Mouse (Mus musculus): ENCODE results near the gene Magee1. TPM values are rescaled to one million over a fixed set of nuclear protein-coding genes. Genes with fewer than 3 reads are reported as not detected.
"Not testable (repeated sequence)": the region's sequence is repeated elsewhere in the genome, so short reads cannot be mapped to it uniquely, and the experiment has no call there.

Magee1 gene
- total and polyA plus RNA-seq, 2 experiments from 2014 or later = 172 to 183 TPM

- no peaks in the 10 kb centered on the region for H3K9me3 ChIP-seq (ENCODE audit: low read length)
- peak overlapping the region; percentile 59 for H3K4me2 ChIP-seq (ENCODE audit: low read depth)
- no peaks in the 10 kb centered on the region for H3K36me3 ChIP-seq (ENCODE audit: insufficient read depth)
- H3K27me3 ChIP-seq (ENCODE audit: insufficient read depth, low read length) = no peaks in the 10 kb centered on the region
- DNase-seq (peak; percentile 87), ATAC-seq (peak; percentile 88)
- H3K4me3 ChIP-seq (ENCODE audit: low read depth, low read length) = peak overlapping the region; percentile 59
- H3K4me1 ChIP-seq (ENCODE audit: insufficient read depth) = no peaks in the 10 kb centered on the region
- WGBS = 29% methylated on average over 38 of the region's 38 CpGs
- peak overlapping the region; percentile 71 for H3K9ac ChIP-seq
- peak overlapping the region; percentile 91 for H3K27ac ChIP-seq (ENCODE audit: low read depth, low read length)
- TF ChIP-seq CTCF (IDR thresholded peaks at IDR 0.05; ENCODE audit: low read depth) = peak; percentile 70
Observed at GRCm38 (mm10) chrX:105121227-105121865, 1.2 kb downstream of the Magee1 start.

GRCm38 (mm10) chrX:105124903-105125302, 4.7 kb downstream of the Magee1 start:
- peak; percentile 43 for TF ChIP-seq CTCF (IDR thresholded peaks at IDR 0.05; ENCODE audit: low read depth)
- H3K36me3 ChIP-seq (ENCODE audit: insufficient read depth) = no peaks in the 10 kb centered on the region
- no peak overlapping the region for H3K27ac ChIP-seq (ENCODE audit: low read depth, low read length)
- WGBS = 25% methylated on average over 2 of the region's 3 CpGs
- H3K4me1 ChIP-seq (ENCODE audit: insufficient read depth) = no peaks in the 10 kb centered on the region
- no peak overlapping the region for H3K9ac ChIP-seq
- DNase-seq = peak; percentile 66
- H3K27me3 ChIP-seq (ENCODE audit: insufficient read depth, low read length) = no peaks in the 10 kb centered on the region
- H3K4me2 ChIP-seq (ENCODE audit: low read depth) = no peak overlapping the region
- no peaks in the 10 kb centered on the region for H3K9me3 ChIP-seq (ENCODE audit: low read length)
- no peak for ATAC-seq
- no peak overlapping the region for H3K4me3 ChIP-seq (ENCODE audit: low read depth, low read length)

GRCm38 (mm10) chrX:105151872-105152461, 31.8 kb downstream of the Magee1 start:
- peak; percentile 42 for ATAC-seq
- no peak for TF ChIP-seq CTCF (IDR thresholded peaks at IDR 0.05; ENCODE audit: low read depth)
- DNase-seq = peak; percentile 0
- Histone ChIP-seq H3K4me2 (ENCODE audit: low read depth) (0 out of 2 replicates have a peak overlapping the region, but pooled peaks have one; percentile 24), H3K4me1 (ENCODE audit: insufficient read depth) (no peaks in the 10 kb centered on the region), H3K27me3 (ENCODE audit: insufficient read depth, low read length) (no peaks in the 10 kb centered on the region), H3K36me3 (ENCODE audit: insufficient read depth) (no peaks in the 10 kb centered on the region), H3K9ac (no peak overlapping the region), H3K4me3 (ENCODE audit: low read depth, low read length) (no peak overlapping the region), H3K9me3 (ENCODE audit: low read length) (no peaks in the 10 kb centered on the region), H3K27ac (ENCODE audit: low read depth, low read length) (no peak overlapping the region)
- 59% methylated on average over 24 of the region's 26 CpGs for WGBS

GRCm38 (mm10) chrX:105165007-105165406, 44.8 kb downstream of the Magee1 start:
- H3K36me3 ChIP-seq (ENCODE audit: insufficient read depth); H3K27ac ChIP-seq (ENCODE audit: low read depth, low read length); H3K4me3 ChIP-seq (ENCODE audit: low read depth, low read length); H3K27me3 ChIP-seq (ENCODE audit: insufficient read depth, low read length); H3K9me3 ChIP-seq (ENCODE audit: low read length); H3K9ac ChIP-seq; ATAC-seq; H3K4me2 ChIP-seq (ENCODE audit: low read depth); DNase-seq; H3K4me1 ChIP-seq (ENCODE audit: insufficient read depth): not testable (repeated sequence)
- 72% methylated on average over 6 of the region's 6 CpGs for WGBS

GRCm38 (mm10) chrX:105167217-105167616, 47.0 kb downstream of the Magee1 start:
- 80% methylated on average over 2 of the region's 2 CpGs for WGBS
- Histone ChIP-seq H3K27ac (ENCODE audit: low read depth, low read length) (no peak overlapping the region), H3K4me1 (ENCODE audit: insufficient read depth) (no peaks in the 10 kb centered on the region), H3K4me3 (ENCODE audit: low read depth, low read length) (no peak overlapping the region), H3K27me3 (ENCODE audit: insufficient read depth, low read length) (no peaks in the 10 kb centered on the region; the same call in 1 of the 2 replicates), H3K36me3 (ENCODE audit: insufficient read depth) (no peaks in the 10 kb centered on the region), H3K9ac (no peak overlapping the region), H3K4me2 (ENCODE audit: low read depth) (no peak overlapping the region), H3K9me3 (ENCODE audit: low read length) (no peaks in the 10 kb centered on the region)
- DNase-seq = peak; percentile 5
- no peak for ATAC-seq
- peak; percentile 45 for TF ChIP-seq CTCF (IDR thresholded peaks at IDR 0.05; ENCODE audit: low read depth)

Other genes starting within 250 kb of the Magee1 start
- 14.4 and 24.0 TPM in 2 replicates for gene Pbdc1, start 40.6 kb upstream of the Magee1 start, total RNA-seq (2014; rRNA removed)
- gene Pbdc1, start 40.6 kb upstream of the Magee1 start, polyA plus RNA-seq (2015; fragmentation: Nextera tagmentation; extraction: Ambion mirVana) = 28.2 and 35.1 TPM in 2 replicates

Measured in forebrain, postnatal 0 days (tissue).